Mouse (Mus musculus) C2C12 (cell line): ENCODE measurements around the gene Fam228b.

Experiments
- CEBPB ChIP-seq: IDR thresholded peaks from one replicate; pipeline ENCODE4 v1.6.1; 2011; ENCODE audit warnings: low read depth, mild to moderate bottlenecking, control low read depth, moderate library complexity
- CTCF ChIP-seq: IDR thresholded peaks from one replicate; pipeline ENCODE4 v1.5.1; 2011; ENCODE audit not compliant: control insufficient read depth, insufficient read depth, insufficient read length
- MYOD1 ChIP-seq: IDR thresholded peaks from one replicate; pipeline ENCODE4 v1.6.1; 2011; ENCODE audit warnings: low read depth; ENCODE audit not compliant: control insufficient read depth, insufficient read length
- MYOG ChIP-seq: IDR thresholded peaks from one replicate; pipeline ENCODE4 v1.6.1; 2011; ENCODE audit not compliant: control insufficient read depth, insufficient read length; ENCODE audit errors: extremely low read depth
- USF1 ChIP-seq: IDR thresholded peaks from one replicate; pipeline ENCODE4 v1.6.1; 2011; ENCODE audit warnings: low read depth, mild to moderate bottlenecking, control low read depth, moderate library complexity

DNA sequence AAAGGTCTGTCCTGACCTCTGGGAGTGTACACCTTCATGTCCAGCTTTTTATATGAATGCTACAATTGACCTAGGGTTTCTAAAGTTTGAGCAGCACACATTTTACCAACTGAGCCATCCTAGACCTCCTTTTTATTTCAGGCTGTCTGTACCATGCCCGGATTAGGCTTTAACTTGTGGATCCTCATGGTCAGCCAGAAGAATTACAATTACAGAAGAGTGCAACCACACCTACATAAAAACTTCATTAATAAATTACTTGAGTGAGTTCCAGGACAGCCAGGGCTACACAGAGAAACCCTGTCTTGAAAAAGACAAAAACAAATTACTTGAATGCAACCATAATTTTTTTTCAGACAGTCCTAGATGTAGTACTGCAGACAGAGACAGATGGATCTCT lies 12.0 kb downstream of the Fam228b start:
- TF ChIP-seq MYOD1 (no peak), USF1 (no peak), CTCF (no peak), CEBPB (no peak), MYOG (no peak)
